Mouse (Mus musculus) cerebellum, adult 18-20 months (tissue): ENCODE measurements around the gene Hoxb7.
A peak's percentile ranks its signal among the peaks of the same experiment; 100 is the strongest.

Experiments
- DNase-seq, 2 experiments: peaks; one replicate each; pipeline ENCODE4 v3.0.0; 2021

Hoxb7 gene

GRCm38 (mm10) chr11:96286739-96287385 lies 439 bp downstream of the Hoxb7 start:
- DNase-seq, result no peak

GRCm38 (mm10) chr11:96287411-96287810 lies 988 bp downstream of the Hoxb7 start:
- no peak for DNase-seq

- no peak for DNase-seq
Observed at GRCm38 (mm10) chr11:96288455-96289221, 2.2 kb downstream of the Hoxb7 start.

DNA sequence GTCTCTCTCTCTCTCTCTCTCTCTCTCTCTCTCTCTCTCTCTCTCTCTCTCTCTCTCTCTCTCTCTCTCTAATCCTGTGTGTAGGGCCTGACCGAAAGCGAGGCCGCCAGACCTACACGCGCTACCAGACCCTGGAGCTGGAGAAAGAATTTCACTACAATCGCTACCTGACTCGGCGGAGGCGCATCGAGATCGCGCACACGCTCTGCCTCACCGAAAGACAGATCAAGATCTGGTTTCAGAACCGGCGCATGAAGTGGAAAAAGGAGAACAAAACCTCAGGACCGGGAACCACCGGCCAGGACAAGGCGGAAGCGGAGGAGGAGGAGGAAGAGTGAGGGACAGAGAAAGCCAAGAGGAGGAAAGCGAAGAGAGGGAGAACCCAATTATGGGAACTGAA lies 2.9 kb downstream of the Hoxb7 start:
- DNase-seq, result no peak

DNA sequence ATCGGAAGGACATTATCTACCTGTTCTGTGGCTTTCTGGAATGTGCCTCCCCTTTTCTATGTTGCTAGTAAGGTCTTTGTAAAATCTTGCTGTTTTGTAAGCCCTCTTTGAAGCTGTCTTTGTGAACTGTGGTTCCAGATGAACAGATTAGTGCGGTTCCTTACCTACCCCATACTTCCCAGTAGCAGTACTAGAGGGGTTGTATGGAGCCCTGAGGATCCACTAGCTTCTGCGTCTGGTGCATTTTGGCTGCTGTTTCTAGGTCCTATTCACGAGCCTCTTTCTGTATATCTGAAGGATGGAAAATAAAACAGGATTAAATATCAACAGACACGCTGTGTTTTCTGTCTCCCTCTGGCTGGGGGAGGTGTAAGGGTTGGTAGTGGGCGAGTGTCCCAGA lies 3.4 kb downstream of the Hoxb7 start:
- DNase-seq, result no peak

- no peak for DNase-seq
Observed at GRCm38 (mm10) chr11:96290705-96291355, 4.4 kb downstream of the Hoxb7 start.

DNA sequence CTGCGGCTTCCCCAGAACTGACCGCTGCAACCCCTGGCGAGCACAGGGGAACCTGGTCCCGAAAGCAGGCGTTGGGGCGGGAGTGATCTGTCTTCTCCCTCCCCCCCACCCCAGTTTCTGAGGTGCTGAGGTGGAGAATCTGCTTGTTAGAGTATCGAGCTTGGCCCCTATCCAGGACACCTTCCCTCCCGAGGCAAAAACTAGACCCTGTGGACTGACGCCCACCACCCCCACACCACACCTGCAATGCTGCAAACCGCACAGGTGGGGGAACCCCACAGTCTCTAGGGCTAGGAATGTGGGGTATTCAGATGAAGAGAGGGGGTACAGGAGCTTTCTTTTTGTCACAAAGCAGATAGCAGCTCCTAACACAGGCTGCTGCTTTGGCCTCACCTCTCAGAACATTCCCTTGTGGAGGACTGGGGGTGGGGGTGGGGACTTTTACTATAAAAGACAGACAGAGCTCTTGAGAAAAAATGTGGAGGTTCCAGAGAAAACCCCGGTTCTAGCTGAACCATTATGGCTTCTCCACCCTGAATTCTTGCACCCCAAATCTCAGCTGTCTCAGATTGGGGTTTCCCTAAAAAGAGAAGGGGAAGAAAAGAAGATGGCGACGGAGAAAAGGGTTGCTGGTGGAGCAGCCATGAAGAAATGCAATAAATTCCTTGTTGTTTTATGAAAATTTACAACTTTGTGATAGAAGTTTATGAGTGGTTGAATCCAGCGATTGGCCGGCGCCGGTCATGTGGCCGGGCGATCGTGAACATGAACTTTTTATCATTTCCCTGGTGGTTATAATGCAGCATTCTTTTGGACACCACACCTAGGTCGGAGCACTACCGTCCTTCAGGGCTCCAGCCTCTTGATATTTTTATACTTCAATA lies 5.5 kb downstream of the Hoxb7 start, which contains the start of gene Hoxb6:
Gene Hoxb6 (plus strand): TSS at position 796 of the 884 bp plus-strand sequence.
- no peak for DNase-seq

- DNase-seq, result no peak
Observed at GRCm38 (mm10) chr11:96292565-96293301, 6.3 kb downstream of the Hoxb7 start.

DNA sequence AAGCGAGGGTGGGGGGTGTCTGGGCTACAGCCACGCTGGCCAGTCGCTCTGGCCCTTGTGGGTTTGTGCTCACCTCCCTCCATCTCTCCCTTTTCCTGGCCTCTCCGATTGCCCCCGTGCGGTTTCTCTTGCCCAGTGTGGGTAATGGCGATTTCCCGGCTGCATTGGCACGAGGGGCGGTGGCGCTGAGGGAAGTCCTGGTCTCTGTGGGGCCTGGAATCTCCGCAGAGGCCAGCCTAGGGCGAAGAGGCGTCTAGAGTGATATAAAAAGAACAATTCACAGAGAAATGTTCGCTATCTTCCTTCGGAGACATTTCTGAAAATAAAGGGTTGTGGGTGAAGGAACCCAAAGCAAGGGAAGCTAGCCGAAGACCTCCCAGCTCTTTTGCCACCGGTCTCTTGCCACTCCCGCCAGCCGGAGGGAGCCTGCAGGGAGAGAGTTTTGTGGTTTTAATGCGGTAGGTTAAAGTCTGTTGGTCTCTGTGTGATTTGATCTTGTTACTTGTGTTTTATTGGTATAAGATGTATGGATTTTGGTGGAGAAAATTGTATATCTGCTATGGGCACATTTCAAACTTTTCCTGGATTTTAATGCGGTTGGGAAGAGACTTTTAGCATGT lies 7.0 kb downstream of the Hoxb7 start:
- no peak for DNase-seq

- peak; percentile 41 to 49 for DNase-seq
Observed at GRCm38 (mm10) chr11:96294245-96295091, 8.0 kb downstream of the Hoxb7 start.

DNA sequence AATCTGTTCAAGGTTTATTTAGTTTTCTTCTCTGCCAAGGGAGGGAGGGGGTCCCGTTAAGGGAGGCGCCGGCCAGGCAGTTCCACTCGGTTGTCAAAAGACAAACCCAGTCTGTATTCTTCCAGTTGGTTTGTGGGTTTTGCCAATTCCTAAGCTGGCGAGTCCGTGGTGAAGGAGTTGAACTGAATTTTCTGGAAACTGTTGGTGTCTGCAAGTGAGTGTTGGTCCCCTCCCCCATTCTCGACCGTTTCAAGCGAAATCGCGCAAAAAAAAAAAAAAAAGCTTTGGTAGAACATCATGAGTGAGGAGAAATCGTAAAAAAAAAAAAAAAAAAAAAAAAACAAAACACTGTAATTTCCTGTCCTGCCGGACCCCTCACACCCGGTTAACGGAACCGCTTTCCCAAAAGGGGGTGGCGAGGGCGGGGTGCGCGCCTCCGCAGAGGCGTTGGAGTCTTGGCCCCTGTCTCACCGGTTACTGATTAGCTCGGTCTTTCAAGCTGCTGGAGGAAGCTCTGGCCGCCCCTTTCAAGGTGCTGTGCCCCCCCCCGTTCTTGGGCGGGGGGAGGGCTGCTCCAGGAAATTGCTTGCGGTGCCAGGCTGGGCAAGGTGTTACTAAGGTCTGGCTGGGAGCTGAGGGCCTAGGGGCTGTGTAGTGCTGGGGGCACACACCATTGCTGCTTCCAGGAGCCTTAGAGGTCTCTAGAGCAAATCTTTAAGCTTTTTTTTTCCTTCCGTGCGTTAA lies 8.8 kb downstream of the Hoxb7 start:
- no peak for DNase-seq

- no peak for DNase-seq
Observed at GRCm38 (mm10) chr11:96296997-96297396, 10.6 kb downstream of the Hoxb7 start.

DNA sequence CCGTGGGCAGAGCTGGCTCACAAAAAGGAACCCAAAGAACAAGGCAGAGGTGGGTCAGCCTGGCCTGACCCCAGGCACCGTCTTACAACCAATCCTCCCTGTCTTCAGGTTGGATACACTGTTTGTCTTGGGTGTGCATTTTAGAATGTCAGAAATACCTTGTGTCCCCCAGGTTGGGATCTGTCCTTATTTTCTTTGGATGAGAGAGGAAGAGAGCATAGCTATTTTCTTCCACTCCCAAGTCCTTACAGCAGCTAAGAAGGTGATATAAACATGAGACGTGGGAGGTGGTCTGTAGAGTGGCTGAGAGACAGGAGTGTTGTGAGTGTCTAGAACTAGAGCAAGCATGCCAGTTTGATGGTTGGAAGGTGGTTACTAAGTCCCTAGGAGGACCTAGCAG lies 11.0 kb downstream of the Hoxb7 start:
- DNase-seq, result no peak

DNA sequence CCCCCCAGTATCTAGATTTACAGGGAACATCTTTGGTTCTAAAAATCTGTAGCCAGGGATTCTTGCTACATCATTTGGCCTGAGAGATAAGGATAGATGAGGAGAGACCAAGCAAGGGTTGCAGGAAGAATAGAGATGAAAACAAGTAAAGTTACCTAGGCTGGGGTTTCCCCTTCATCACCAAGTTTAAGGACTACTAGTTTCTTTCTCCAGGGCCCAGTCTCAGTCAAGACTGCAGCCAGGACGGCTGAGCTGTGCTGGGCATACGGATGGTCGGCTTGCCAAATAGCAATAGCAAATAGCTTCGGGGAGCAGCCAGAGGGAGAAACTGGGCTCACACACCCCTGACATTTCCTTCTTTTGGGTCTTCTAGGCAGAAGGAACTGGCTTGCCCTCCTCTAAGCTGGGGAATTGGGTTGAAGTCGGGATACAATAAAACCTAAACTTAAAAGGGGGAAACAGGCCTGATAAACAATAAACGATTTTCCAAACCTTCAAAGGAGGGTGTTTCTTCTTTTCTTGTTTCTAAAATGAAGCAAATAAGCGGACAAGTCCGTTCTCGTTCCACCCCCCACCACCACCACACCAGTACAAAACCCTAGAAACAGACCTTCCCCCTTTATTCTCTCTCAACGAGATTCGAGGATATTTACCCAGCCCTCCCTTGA lies 11.7 kb downstream of the Hoxb7 start:
- no peak for DNase-seq

DNA sequence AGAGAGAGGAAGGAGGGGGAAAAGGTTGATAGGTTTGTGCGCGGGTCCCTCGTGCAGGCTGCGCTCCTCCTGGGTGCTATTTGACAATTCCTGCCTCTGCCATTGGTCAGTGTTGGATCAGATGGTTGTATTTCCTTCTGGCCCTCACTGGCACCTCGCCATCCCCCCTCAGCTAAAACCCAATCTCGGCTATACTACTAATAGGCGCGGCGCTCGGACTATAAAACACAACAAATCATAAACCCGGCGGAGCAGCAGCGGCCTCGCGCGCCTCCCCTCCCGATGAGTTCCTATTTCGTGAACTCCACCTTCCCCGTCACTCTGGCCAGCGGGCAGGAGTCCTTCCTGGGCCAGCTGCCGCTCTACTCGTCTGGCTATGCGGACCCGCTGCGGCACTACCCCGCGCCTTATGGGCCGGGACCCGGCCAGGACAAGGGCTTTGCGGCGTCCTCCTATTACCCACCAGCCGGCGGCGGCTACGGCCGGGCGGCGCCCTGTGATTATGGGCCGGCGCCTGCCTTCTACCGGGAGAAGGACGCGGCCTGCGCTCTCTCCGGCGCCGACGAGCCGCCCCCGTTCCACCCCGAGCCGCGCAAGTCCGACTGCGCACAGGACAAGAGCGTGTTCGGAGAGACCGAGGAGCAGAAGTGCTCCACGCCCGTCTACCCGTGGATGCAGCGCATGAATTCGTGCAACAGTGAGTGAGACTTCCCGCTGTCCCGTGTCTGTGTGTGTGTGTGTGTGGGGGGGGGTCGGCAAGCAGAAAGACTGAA lies 12.7 kb downstream of the Hoxb7 start:
- DNase-seq, result no peak

DNA sequence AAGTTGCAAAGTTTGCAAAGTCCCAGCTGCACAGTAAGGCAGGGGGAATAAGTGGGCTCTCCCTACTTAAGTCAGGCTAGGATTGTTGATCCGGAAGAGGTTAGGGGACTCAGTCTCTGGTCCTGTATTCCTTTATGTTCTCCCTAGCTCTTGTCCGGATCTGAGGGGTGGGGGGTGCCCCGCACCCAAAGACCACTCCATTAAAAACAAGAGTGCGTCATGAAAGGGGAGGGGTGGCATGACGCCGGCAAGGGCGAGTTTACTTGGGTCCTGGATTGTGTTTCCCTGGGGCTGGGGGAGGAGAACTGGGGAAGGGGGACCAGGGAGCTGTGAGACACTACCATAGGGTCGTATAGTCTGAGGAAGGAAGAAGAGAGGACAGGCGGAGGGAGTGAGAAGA lies 13.4 kb downstream of the Hoxb7 start:
- no peak for DNase-seq

GRCm38 (mm10) chr11:96300354-96301063 lies 14.1 kb downstream of the Hoxb7 start:
- DNase-seq, result no peak

- no peak for DNase-seq
Observed at GRCm38 (mm10) chr11:96301064-96301431, 14.6 kb downstream of the Hoxb7 start.
